Mouse (Mus musculus): ENCODE data around the gene Cenpu. TPM values are rescaled to one million over a fixed set of nuclear protein-coding genes. Genes with fewer than 3 reads are reported as not detected.

Gene Cenpu
- polyA plus RNA-seq, 1 experiment from 2014 or later: 8.8 TPM

- Histone ChIP-seq H3K27ac (ENCODE audit: low read length) (no peak overlapping the region), H3K9ac (replicated peaks; ENCODE audit: low read depth, low read length) (no peak overlapping the region), H3K4me2 (ENCODE audit: low read length) (no peak overlapping the region), H3K4me3 (replicated peaks; ENCODE audit: low read length) (no peak overlapping the region), H3K36me3 (ENCODE audit: control insufficient read depth, insufficient read depth) (no peaks in the 10 kb centered on the region), H3K27me3 (replicated peaks; ENCODE audit: control insufficient read depth, insufficient read depth, low read length) (no peaks in the 10 kb centered on the region), H3K9me3 (ENCODE audit: control insufficient read depth, low read length) (no peaks in the 10 kb centered on the region), H3K4me1 (replicated peaks; ENCODE audit: control insufficient read depth, insufficient read depth, low read length) (no peaks in the 10 kb centered on the region)
- ATAC-seq: no peak
- WGBS: 86% methylated on average over 5 of the region's 5 CpGs
These were observed 6.0 kb upstream of the Cenpu start for GRCm38 (mm10) chr8:46545854-46546253.

DNA sequence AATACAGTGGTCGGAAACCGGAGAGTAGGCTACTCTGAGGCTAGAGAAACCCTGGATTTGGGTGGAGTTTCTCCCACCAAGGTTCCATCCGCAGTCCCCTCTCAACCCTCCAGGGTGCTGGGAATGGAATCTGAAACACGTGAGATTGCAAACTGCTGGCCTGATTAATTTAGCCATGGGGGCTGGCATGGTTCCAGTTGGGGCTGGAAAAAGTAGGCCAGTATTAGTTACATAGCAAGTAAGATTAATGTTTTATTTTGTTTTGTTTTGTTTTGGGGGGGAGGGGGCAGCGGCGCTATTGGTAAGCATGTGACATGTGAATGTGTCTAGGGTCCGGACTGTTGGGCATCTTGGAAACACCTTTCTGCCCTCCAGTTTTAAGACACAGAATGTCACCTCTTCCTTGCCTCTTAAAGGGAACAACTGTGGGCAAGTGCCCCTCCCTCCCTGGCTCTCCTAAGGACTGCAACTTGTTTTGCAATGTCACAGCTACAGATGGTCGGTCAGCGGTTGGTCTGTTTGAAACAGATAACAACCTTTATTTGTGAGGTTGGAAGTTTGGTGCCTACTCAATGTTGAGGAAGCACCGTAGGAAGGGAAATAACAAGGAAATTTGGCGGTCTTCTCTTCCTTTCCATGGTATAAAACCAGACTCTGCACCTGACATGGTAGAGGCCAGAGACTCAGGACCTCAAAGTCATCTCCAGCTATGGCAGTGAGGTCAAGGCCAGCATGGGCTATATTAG is 5.2 kb upstream of the Cenpu start:
- WGBS: 75% methylated on average over 11 of the region's 11 CpGs
- Histone ChIP-seq H3K4me2 (ENCODE audit: low read length) (no peak overlapping the region), H3K27me3 (replicated peaks; ENCODE audit: control insufficient read depth, insufficient read depth, low read length) (no peaks in the 10 kb centered on the region), H3K9me3 (ENCODE audit: control insufficient read depth, low read length) (no peaks in the 10 kb centered on the region), H3K36me3 (ENCODE audit: control insufficient read depth, insufficient read depth) (no peaks in the 10 kb centered on the region), H3K4me3 (replicated peaks; ENCODE audit: low read length) (no peak overlapping the region), H3K4me1 (replicated peaks; ENCODE audit: control insufficient read depth, insufficient read depth, low read length) (peaks cover 3% of the 10 kb centered on the region), H3K27ac (ENCODE audit: low read length) (no peak overlapping the region), H3K9ac (replicated peaks; ENCODE audit: low read depth, low read length) (no peak overlapping the region)
- ATAC-seq: no peak

GRCm38 (mm10) chr8:46547245-46547644 is 4.6 kb upstream of the Cenpu start:
- H3K9ac ChIP-seq (replicated peaks; ENCODE audit: low read depth, low read length): no peak overlapping the region
- no peaks in the 10 kb centered on the region for H3K36me3 ChIP-seq (ENCODE audit: control insufficient read depth, insufficient read depth)
- H3K9me3 ChIP-seq (ENCODE audit: control insufficient read depth, low read length): no peaks in the 10 kb centered on the region
- H3K27me3 ChIP-seq (replicated peaks; ENCODE audit: control insufficient read depth, insufficient read depth, low read length): no peaks in the 10 kb centered on the region
- H3K4me1 ChIP-seq (replicated peaks; ENCODE audit: control insufficient read depth, insufficient read depth, low read length): peaks cover 4% of the 10 kb centered on the region
- no peak for ATAC-seq
- 51% methylated on average over 4 of the region's 4 CpGs for WGBS
- no peak overlapping the region for H3K27ac ChIP-seq (ENCODE audit: low read length)
- H3K4me3 ChIP-seq (replicated peaks; ENCODE audit: low read length): no peak overlapping the region
- H3K4me2 ChIP-seq (ENCODE audit: low read length): no peak overlapping the region

- Histone ChIP-seq H3K27me3 (replicated peaks; ENCODE audit: control insufficient read depth, insufficient read depth, low read length) (no peaks in the 10 kb centered on the region), H3K9ac (replicated peaks; ENCODE audit: low read depth, low read length) (no peak overlapping the region), H3K9me3 (ENCODE audit: control insufficient read depth, low read length) (no peaks in the 10 kb centered on the region), H3K36me3 (ENCODE audit: control insufficient read depth, insufficient read depth) (no peaks in the 10 kb centered on the region), H3K4me1 (replicated peaks; ENCODE audit: control insufficient read depth, insufficient read depth, low read length) (peaks cover 9% of the 10 kb centered on the region), H3K27ac (ENCODE audit: low read length) (no peak overlapping the region), H3K4me3 (replicated peaks; ENCODE audit: low read length) (no peak overlapping the region), H3K4me2 (ENCODE audit: low read length) (no peak overlapping the region)
- ATAC-seq: no peak
- WGBS: 90% methylated on average over 8 of the region's 8 CpGs
These were observed 1.8 kb upstream of the Cenpu start for GRCm38 (mm10) chr8:46550058-46550457.

GRCm38 (mm10) chr8:46551029-46551428 is 799 bp upstream of the Cenpu start:
- Histone ChIP-seq H3K4me2 (ENCODE audit: low read length) (peak overlapping the region; percentile 62), H3K9me3 (ENCODE audit: control insufficient read depth, low read length) (no peaks in the 10 kb centered on the region), H3K27me3 (replicated peaks; ENCODE audit: control insufficient read depth, insufficient read depth, low read length) (no peaks in the 10 kb centered on the region), H3K4me3 (replicated peaks; ENCODE audit: low read length) (peak overlapping the region; percentile 80), H3K27ac (ENCODE audit: low read length) (no peak overlapping the region), H3K4me1 (replicated peaks; ENCODE audit: control insufficient read depth, insufficient read depth, low read length) (peaks cover 9% of the 10 kb centered on the region), H3K9ac (replicated peaks; ENCODE audit: low read depth, low read length) (no peak overlapping the region), H3K36me3 (ENCODE audit: control insufficient read depth, insufficient read depth) (no peaks in the 10 kb centered on the region)
- WGBS: 46% methylated on average over 4 of the region's 4 CpGs
- no peak for ATAC-seq

GRCm38 (mm10) chr8:46552441-46552765 is 575 bp downstream of the Cenpu start:
- Histone ChIP-seq H3K4me1 (replicated peaks; ENCODE audit: control insufficient read depth, insufficient read depth, low read length) (peaks cover 9% of the 10 kb centered on the region), H3K4me3 (replicated peaks; ENCODE audit: low read length) (peak overlapping the region; percentile 80), H3K9ac (replicated peaks; ENCODE audit: low read depth, low read length) (peak overlapping the region; percentile 51; the same call in 1 of the 2 replicates), H3K27ac (ENCODE audit: low read length) (no peak overlapping the region), H3K27me3 (replicated peaks; ENCODE audit: control insufficient read depth, insufficient read depth, low read length) (no peaks in the 10 kb centered on the region), H3K4me2 (ENCODE audit: low read length) (peak overlapping the region; percentile 74), H3K9me3 (ENCODE audit: control insufficient read depth, low read length) (no peaks in the 10 kb centered on the region), H3K36me3 (ENCODE audit: control insufficient read depth, insufficient read depth) (no peaks in the 10 kb centered on the region)
- WGBS: 3% methylated on average over 10 of the region's 10 CpGs
- ATAC-seq: no peak

DNA sequence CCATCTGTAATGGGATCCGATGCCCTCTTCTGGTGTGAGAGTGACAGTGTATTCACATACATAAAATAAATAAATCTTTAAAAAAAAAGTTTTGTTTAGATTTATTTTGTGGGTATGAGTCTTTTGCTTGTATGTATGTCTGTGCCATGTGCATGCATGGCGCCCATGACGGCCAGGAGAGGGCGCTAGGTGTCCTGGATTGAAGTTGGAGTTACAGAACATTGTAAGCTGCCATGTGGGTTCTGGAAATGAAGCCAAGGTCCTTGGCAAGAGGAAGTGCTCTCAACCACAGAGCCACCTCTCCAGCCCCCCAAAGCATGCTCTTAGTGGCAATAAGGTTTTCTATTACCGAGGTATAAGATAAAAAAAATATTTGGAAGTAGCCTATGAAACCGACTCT is 7.6 kb downstream of the Cenpu start:
- no peak overlapping the region for H3K4me3 ChIP-seq (replicated peaks; ENCODE audit: low read length)
- H3K27ac ChIP-seq (ENCODE audit: low read length): no peak overlapping the region
- no peak for ATAC-seq
- WGBS: 85% methylated on average over 6 of the region's 6 CpGs
- H3K36me3 ChIP-seq (ENCODE audit: control insufficient read depth, insufficient read depth): no peaks in the 10 kb centered on the region
- H3K4me2 ChIP-seq (ENCODE audit: low read length): no peak overlapping the region
- no peak overlapping the region for H3K9ac ChIP-seq (replicated peaks; ENCODE audit: low read depth, low read length)
- H3K27me3 ChIP-seq (replicated peaks; ENCODE audit: control insufficient read depth, insufficient read depth, low read length): no peaks in the 10 kb centered on the region
- no peaks in the 10 kb centered on the region for H3K4me1 ChIP-seq (replicated peaks; ENCODE audit: control insufficient read depth, insufficient read depth, low read length)
- no peaks in the 10 kb centered on the region for H3K9me3 ChIP-seq (ENCODE audit: control insufficient read depth, low read length)

DNA sequence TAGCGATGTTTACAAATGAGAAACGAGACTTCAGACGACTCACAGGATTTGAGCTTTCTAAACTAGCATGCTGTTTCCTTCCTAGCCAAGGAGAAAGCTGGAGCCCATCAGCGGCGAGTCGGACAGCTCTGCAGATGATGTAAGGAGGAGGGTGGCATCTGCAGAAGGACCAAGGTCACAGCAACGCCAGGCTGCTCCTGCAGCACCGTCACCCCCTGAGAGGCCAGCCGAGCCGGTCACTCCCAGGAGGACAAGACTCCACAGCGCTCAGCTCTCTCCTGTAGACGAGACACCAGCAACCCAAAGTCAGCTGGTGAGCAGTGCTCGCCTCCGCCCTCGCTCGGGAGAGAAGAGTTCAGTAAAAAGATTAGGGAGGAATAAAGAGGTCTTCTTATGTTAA is 10.5 kb downstream of the Cenpu start:
- no peak overlapping the region for H3K4me2 ChIP-seq (ENCODE audit: low read length)
- WGBS: 93% methylated on average over 16 of the region's 16 CpGs
- no peak overlapping the region for H3K9ac ChIP-seq (replicated peaks; ENCODE audit: low read depth, low read length)
- no peak for ATAC-seq
- H3K36me3 ChIP-seq (ENCODE audit: control insufficient read depth, insufficient read depth): no peaks in the 10 kb centered on the region
- no peak overlapping the region for H3K27ac ChIP-seq (ENCODE audit: low read length)
- H3K4me3 ChIP-seq (replicated peaks; ENCODE audit: low read length): no peak overlapping the region
- no peaks in the 10 kb centered on the region for H3K27me3 ChIP-seq (replicated peaks; ENCODE audit: control insufficient read depth, insufficient read depth, low read length)
- no peaks in the 10 kb centered on the region for H3K9me3 ChIP-seq (ENCODE audit: control insufficient read depth, low read length)
- no peaks in the 10 kb centered on the region for H3K4me1 ChIP-seq (replicated peaks; ENCODE audit: control insufficient read depth, insufficient read depth, low read length)

DNA sequence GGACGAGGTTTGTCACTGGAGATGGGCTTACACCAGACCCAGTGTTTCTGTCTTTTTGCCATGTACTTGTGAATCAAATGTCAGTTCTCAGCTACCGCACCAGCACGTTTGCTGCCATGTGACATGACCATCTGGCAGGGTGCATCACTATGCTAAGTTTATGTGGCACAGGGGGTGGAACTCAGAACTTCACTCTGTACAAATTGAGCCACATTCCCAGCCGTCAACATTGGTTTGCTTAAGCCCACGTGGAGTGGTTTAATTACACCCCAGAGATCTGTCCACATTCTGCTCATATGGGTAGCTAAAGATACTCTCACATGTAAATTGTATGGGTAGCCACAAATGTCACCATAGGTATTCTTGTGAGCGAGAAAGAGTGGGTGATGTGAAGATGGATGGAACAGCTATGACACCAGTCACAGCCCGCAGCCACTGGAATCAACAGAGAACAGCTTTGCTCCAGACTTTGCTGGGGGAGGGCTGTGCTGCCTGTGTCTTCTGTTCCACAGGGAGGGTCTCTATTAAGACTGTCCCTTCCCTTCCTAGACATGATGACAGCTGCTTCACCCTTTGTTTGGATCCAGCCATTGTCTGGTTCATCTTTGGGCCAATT is 15.2 kb downstream of the Cenpu start:
- H3K9me3 ChIP-seq (ENCODE audit: control insufficient read depth, low read length): no peaks in the 10 kb centered on the region
- WGBS: 77% methylated on average over 7 of the region's 7 CpGs
- no peaks in the 10 kb centered on the region for H3K36me3 ChIP-seq (ENCODE audit: control insufficient read depth, insufficient read depth)
- no peaks in the 10 kb centered on the region for H3K4me1 ChIP-seq (replicated peaks; ENCODE audit: control insufficient read depth, insufficient read depth, low read length)
- no peak overlapping the region for H3K4me3 ChIP-seq (replicated peaks; ENCODE audit: low read length)
- no peak; the same call in 1 of the 2 replicates for ATAC-seq
- no peak overlapping the region for H3K27ac ChIP-seq (ENCODE audit: low read length)
- no peak overlapping the region for H3K9ac ChIP-seq (replicated peaks; ENCODE audit: low read depth, low read length)
- no peak overlapping the region for H3K4me2 ChIP-seq (ENCODE audit: low read length)
- no peaks in the 10 kb centered on the region for H3K27me3 ChIP-seq (replicated peaks; ENCODE audit: control insufficient read depth, insufficient read depth, low read length)
